Mouse (Mus musculus) G1E (cell line): ENCODE measurements around the gene Rnf5. TPM values are rescaled to one million over a fixed set of nuclear protein-coding genes. Genes with fewer than 3 reads are reported as not detected.

Experiments
- ATAC-seq: 2 replicates; pipeline ENCODE4 v1.8.0; 2016; ENCODE audit warnings: mild to moderate bottlenecking; ENCODE audit not compliant: insufficient number of reproducible peaks, poor library complexity, low FRiP score, severe bottlenecking; ENCODE audit errors: extremely low read depth
- DNase-seq: peaks from one replicate; pipeline ENCODE4 v3.0.0; 2012; ENCODE audit warnings: low spot score
- H3K27me3 ChIP-seq: 2 replicates; pipeline ENCODE4 v1.6.1; 2012; ENCODE audit warnings: mild to moderate bottlenecking, low read length, inconsistent platforms; ENCODE audit not compliant: insufficient read depth
- H3K36me3 ChIP-seq: replicated peaks from 2 replicates; pipeline ENCODE3; 2012; ENCODE audit warnings: mild to moderate bottlenecking, inconsistent platforms
- H3K4me1 ChIP-seq: 2 replicates; pipeline ENCODE4 v1.6.1; 2012; ENCODE audit warnings: low read depth, low read length, inconsistent platforms, mixed read lengths; ENCODE audit not compliant: insufficient read depth
- H3K4me3 ChIP-seq: 2 replicates; pipeline ENCODE4 v1.5.1; 2012; ENCODE audit warnings: low read depth, mild to moderate bottlenecking, inconsistent platforms, low read length, moderate library complexity, mixed read lengths
- H3K9me3 ChIP-seq: replicated peaks from 2 replicates; pipeline ENCODE4 v1.6.1; 2012; ENCODE audit warnings: inconsistent platforms
- CTCF ChIP-seq: IDR thresholded peaks from 2 replicates; pipeline ENCODE4 v1.5.1; 2012; ENCODE audit warnings: low read depth, low read length, inconsistent platforms, mixed read lengths
- GATA1 ChIP-seq: IDR thresholded peaks from 2 replicates; pipeline ENCODE4 v1.6.1; 2012; ENCODE audit warnings: borderline replicate concordance, low read length, inconsistent platforms, mixed read lengths
- GATA2 ChIP-seq: IDR thresholded peaks from 2 replicates; pipeline ENCODE4 v1.6.1; 2012; ENCODE audit warnings: low read depth, low read length, inconsistent platforms, borderline replicate concordance
- POLR2AphosphoS5 ChIP-seq: IDR thresholded peaks from 2 replicates; pipeline ENCODE4 v1.6.1; 2012; ENCODE audit warnings: low read depth, low read length, inconsistent platforms; ENCODE audit not compliant: insufficient replicate concordance
- TAL1 ChIP-seq: conservative IDR thresholded peaks from 2 replicates; pipeline ENCODE4 v1.6.1; 2012; ENCODE audit warnings: low read depth, low read length, inconsistent platforms, mixed read lengths
- polyA plus RNA-seq: library from polyadenylated mRNA; stranded (reverse); fragments of >175 nt; gene quantifications from 2 replicates; pipeline ENCODE4 v1.2.3, GENCODE M21; 2012
- total RNA-seq, 2 experiments: library from RNA; stranded (forward) in 1 of 2; stranded (reverse) in 1 of 2; fragments of 200-1000 nt in 1 of 2; fragments of >200 nt in 1 of 2; fragmentation: Nextera tagmentation in 1 of 2; gene quantifications; 2 replicates each; pipeline ENCODE4 v1.2.3; 2014 to 2017

Rnf5 gene
- total and polyA plus RNA-seq, 3 experiments, result 17.4 to 92.0 (median 70.8) TPM

GRCm38 (mm10) chr17:34601796-34602195 lies 1.7 kb downstream of the Rnf5 start:
- Histone ChIP-seq H3K4me1 (peaks cover 73% of the 10 kb centered on the region), H3K27me3 (no peaks in the 10 kb centered on the region), H3K36me3 (peaks cover 48% of the 10 kb centered on the region), H3K4me3 (peak overlapping the region; percentile 73; the same call in 1 of the 2 replicates), H3K9me3 (no peaks in the 10 kb centered on the region)
- no peak for ATAC-seq
- no peak for DNase-seq
- TF ChIP-seq GATA2 (no peak), TAL1 (no peak), CTCF (no peak), GATA1 (no peak), POLR2AphosphoS5 (no peak)

GRCm38 (mm10) chr17:34599891-34600290 lies 3.6 kb downstream of the Rnf5 start:
- Histone ChIP-seq H3K4me1 (peaks cover 77% of the 10 kb centered on the region), H3K4me3 (peak overlapping the region; percentile 13; the same call in 1 of the 2 replicates), H3K36me3 (peaks cover 64% of the 10 kb centered on the region), H3K9me3 (no peaks in the 10 kb centered on the region), H3K27me3 (no peaks in the 10 kb centered on the region)
- no peak for ATAC-seq
- TF ChIP-seq GATA1, result no peak
- TF ChIP-seq CTCF, result no peak
- TF ChIP-seq POLR2AphosphoS5, result no peak
- no peak for TF ChIP-seq TAL1
- no peak for TF ChIP-seq GATA2
- DNase-seq, result no peak

- DNase-seq (no peak), ATAC-seq (no peak)
- Histone ChIP-seq H3K9me3 (no peaks in the 10 kb centered on the region), H3K4me3 (no peak within 1 kb of the TSS), H3K4me1 (peaks cover 88% of the 10 kb centered on the region), H3K36me3 (peaks cover 81% of the 10 kb centered on the region), H3K27me3 (no peaks in the 10 kb centered on the region)
- TF ChIP-seq GATA1 (no peak), TAL1 (no peak), POLR2AphosphoS5 (no peak; the same call in 1 of the 2 replicates), CTCF (no peak), GATA2 (no peak)
Measured at GRCm38 (mm10) chr17:34597566-34598095, 5.9 kb downstream of the Rnf5 start, which contains the start of gene Ager. TSS of gene Ager (plus strand) at chr17:34597862.

- Histone ChIP-seq H3K4me3 (no peak overlapping the region), H3K27me3 (no peaks in the 10 kb centered on the region), H3K9me3 (no peaks in the 10 kb centered on the region), H3K36me3 (peaks cover 70% of the 10 kb centered on the region), H3K4me1 (peaks cover 81% of the 10 kb centered on the region)
- ATAC-seq (no peak), DNase-seq (no peak)
- TF ChIP-seq TAL1 (no peak), CTCF (no peak), GATA2 (no peak), GATA1 (no peak), POLR2AphosphoS5 (no peak)
Measured at GRCm38 (mm10) chr17:34596098-34596497, 7.4 kb downstream of the Rnf5 start.

GRCm38 (mm10) chr17:34593752-34594525 lies 9.6 kb downstream of the Rnf5 start:
- Histone ChIP-seq H3K27me3 (no peaks in the 10 kb centered on the region), H3K4me3 (peak overlapping the region; percentile 74; the same call in 1 of the 2 replicates), H3K4me1 (peaks cover 84% of the 10 kb centered on the region), H3K9me3 (no peaks in the 10 kb centered on the region), H3K36me3 (peaks cover 56% of the 10 kb centered on the region)
- no peak for TF ChIP-seq POLR2AphosphoS5
- no peak for TF ChIP-seq CTCF
- no peak for TF ChIP-seq GATA2
- no peak for TF ChIP-seq TAL1
- TF ChIP-seq GATA1, result no peak
- ATAC-seq (no peak), DNase-seq (no peak)
